Mouse (Mus musculus) splenic B cell, adult 2 months (primary cell): ENCODE data around the gene BC024978.

Source experiments
- DNase-seq: peaks from one replicate; pipeline ENCODE4 v3.0.0-alpha.2; 2011; ENCODE audit warnings: low read depth, low spot score
- H3K27me3 ChIP-seq: 2 replicates; pipeline ENCODE4 v1.6.1; 2012; ENCODE audit warnings: mild to moderate bottlenecking, low read length, moderate library complexity, mixed read lengths; ENCODE audit not compliant: control insufficient read depth, poor library complexity, insufficient read depth, severe bottlenecking
- H3K36me3 ChIP-seq: 2 replicates; pipeline ENCODE4 v1.6.1; 2012; ENCODE audit warnings: mild to moderate bottlenecking, low read length, moderate library complexity, mixed read lengths; ENCODE audit not compliant: control insufficient read depth, poor library complexity, insufficient read depth, severe bottlenecking

The BC024978 gene

DNA sequence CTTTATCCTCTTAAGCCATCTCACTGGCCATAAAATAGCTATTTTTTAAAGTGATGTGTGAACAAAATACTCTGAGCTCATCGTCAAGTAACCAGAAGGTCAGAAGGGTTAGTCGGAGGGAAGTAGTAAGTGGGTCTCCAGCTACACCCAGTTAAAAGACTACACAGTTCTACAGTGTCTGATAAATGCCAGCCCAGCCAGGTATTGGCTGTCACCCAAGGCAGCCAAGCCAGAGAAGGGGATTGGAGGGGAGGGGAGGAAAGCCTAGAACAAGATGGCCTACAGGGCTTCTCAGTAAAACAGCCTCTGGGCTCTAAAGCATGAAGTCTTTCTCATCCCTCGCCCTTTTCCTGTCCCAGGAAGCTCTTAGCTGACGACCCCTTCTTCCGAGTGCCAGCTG, 54.3 kb downstream of the BC024978 start:
- H3K27me3 ChIP-seq = no peaks in the 10 kb centered on the region
- DNase-seq = no peak

DNA sequence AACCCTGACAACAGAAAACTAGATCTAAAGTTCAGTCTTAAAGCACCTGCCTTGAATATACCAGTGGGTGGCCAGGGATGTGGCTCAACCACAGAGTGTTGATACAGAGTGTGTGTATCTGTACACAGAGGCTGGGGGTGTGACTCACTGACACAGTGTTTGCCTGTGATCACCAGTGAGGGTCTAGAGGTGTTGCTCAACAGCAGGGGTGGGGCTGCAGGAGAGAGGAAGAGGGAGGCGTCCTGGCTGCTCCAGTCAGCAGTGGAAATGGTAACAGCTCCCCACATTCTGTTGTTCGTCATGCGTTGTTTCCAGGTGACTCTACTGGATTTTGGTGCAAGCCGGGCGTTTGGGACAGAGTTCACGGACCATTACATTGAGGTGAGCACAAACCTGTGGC, 56.4 kb downstream of the BC024978 start:
- no peak for DNase-seq
- no peaks in the 10 kb centered on the region; the same call in 1 of the 2 replicates for H3K36me3 ChIP-seq
- H3K27me3 ChIP-seq = no peaks in the 10 kb centered on the region

More for the DNA sequence above, 54.3 kb downstream of the BC024978 start:
- H3K36me3 ChIP-seq = no peaks in the 10 kb centered on the region; the same call in none of the 2 replicates

DNA sequence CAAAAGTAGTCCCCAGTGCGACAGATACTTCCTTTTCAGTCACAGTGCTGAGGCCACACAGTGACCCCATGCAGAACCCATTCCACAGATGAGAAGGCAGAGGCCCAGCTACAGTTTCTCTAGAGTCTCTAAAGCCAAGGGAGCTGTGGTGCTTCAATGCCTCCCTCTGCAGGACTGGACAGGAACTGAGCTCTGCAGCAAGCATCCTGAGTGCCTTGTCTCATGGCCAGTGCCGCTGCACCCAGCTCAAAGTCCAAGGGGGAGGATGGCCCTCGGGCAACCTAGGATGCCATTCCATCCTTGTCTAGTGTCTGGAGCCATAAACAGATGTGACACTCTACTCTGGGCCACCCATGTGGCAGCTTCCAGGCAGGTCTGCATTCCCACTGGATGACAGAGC, 60.1 kb downstream of the BC024978 start:
- peak; percentile 41 for DNase-seq
- no peaks in the 10 kb centered on the region; the same call in 1 of the 2 replicates for H3K36me3 ChIP-seq
- H3K27me3 ChIP-seq = no peaks in the 10 kb centered on the region

DNA sequence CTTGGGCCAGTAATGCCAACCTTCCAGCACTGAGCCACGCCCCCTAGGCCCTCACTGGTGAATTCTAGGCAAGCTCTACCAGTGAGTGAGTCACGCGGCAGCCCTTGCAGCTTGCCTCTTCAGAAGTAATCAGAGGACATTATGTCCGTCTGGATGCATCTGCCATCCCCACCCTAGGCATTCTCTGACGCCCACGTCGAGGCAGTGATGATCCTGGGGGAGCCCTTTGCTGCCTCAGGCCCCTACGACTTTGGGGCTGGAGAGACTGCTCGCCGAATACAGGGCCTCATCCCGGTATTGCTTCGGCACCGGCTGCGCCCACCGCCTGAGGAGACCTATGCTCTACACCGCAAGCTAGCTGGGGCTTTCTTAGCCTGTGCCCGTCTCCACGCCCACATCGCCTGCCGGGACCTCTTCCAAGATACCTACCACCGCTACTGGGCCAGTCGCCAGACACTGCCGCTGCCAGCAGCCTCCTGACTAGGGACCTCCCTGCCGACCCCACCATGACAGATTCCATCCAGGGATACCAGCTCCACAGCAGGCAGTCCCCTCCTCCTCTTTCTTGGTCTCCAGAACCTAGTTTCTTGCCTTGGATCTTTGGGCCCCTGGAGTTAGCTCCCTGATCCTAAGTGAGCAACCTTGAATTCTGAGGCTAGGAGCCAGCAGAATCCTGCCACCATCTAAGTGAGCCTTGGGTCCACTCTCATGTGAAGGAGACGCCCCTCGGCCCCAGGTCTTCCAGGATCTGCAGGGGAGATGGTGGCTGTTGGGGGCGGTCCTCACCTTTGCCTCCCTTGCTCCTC, 61.7 kb downstream of the BC024978 start:
- no peaks in the 10 kb centered on the region; the same call in 1 of the 2 replicates for H3K36me3 ChIP-seq
- DNase-seq = no peak
- no peaks in the 10 kb centered on the region for H3K27me3 ChIP-seq

DNA sequence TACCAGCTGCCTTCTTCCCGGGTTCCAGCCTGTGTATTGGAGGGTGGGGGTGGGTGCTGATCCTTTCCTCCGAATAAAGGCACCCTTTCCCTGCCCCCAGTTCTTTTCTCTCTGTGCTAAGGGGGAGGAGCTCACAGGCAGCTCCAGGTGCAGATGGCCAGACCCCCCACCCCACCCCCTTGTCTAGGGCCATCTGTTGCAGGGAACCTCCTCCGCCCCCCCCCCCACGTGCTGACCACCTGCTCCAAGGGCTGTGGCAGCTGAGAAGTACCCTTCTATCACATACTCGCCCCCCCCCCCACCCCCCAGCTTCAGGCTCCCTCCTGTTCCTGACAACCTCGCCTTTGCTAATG, 62.2 kb downstream of the BC024978 start:
- Histone ChIP-seq H3K36me3 (no peaks in the 10 kb centered on the region; the same call in 1 of the 2 replicates), H3K27me3 (no peaks in the 10 kb centered on the region)
- no peak for DNase-seq

DNA sequence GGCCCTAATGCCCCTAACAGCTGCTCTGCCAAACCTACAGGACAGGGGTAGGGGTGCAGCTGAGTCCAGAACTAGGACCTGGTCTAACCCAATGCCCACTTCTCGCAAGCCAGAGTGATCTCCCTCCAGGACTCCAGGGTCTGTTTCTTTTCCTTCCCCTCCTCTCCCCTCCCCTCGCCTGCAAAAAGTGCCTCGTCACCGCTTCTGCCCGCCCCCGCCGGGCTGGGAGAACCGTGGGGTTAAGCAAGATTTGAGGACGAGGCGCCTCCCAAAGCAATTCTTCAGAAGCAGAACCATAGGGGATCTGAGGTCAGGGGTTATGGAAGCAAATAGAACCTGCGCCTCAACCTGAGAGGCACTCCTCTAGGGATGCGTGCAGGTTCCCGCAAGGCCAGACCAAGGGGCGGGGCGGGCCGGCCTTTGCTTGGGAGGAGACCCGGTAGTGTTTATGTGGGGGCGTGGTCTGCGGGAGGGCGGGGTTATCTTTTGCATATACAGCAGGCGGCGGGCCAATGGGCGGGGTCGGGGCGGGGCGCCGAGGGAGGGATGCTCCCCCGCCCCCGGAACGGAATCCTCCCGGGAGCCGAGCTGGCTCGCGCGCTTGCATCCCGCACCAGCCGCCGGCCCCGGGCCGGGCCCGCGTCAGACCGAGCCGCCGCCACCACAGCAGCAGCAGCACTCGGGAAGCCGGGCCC, 62.8 kb downstream of the BC024978 start, which contains the start of gene Numbl:
Gene Numbl, plus strand, starts transcription at position 229 of the 695 bp plus-strand sequence.
- H3K27me3 ChIP-seq = no peaks in the 10 kb centered on the region
- H3K36me3 ChIP-seq = no peaks in the 10 kb centered on the region; the same call in 1 of the 2 replicates
- peak; percentile 94 for DNase-seq

DNA sequence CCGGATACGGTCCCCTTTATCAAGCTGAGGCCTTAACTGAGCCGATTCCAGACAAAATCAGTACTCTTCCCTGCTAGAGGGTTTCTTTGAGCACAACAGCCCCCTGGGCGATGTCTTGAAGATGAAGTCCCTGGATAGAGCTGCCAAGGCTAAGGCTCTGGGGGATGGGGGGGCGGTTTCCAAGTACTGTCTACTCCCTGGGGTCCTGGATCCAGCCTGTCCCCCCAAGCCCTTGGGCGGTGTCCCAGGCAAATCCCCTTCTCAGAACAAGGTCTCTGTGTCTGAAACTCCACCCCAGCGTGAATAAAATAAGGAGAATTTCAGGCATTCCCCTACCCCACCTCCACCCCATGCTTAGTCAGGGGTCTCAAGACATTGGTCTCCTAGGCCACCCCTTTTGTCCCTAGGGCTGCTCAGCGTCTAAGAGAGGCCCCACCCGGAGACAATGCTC, 63.7 kb downstream of the BC024978 start:
- H3K27me3 ChIP-seq = no peaks in the 10 kb centered on the region
- no peak for DNase-seq
- no peaks in the 10 kb centered on the region; the same call in 1 of the 2 replicates for H3K36me3 ChIP-seq

DNA sequence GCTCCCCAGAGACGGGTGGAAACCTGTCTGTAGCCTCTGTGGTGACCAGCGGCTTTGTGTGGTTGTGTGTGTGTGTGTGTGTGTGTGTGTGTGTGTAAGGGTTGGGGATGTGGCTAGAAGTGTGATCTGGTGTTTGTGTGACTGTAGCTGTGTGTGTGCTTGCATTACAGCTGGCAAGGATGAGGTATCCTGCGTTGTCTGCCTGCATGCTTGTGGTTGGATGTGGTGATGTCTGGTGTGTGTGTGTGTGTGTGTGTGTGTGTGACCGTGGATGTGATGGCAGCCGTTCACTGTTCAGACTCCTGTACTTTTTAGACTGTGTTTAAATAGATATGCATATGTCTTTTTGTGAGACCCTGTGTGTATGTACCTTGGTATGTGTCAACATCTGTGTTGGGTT, 64.2 kb downstream of the BC024978 start:
- Histone ChIP-seq H3K36me3 (no peaks in the 10 kb centered on the region; the same call in 1 of the 2 replicates), H3K27me3 (no peaks in the 10 kb centered on the region)
- no peak for DNase-seq
